Mouse (Mus musculus) cerebellum, adult 2 months (tissue): ENCODE measurements around the gene Map3k6. TPM values are rescaled to one million over a fixed set of nuclear protein-coding genes. Genes with fewer than 3 reads are reported as not detected.

ENCODE experiments used
- DNase-seq, 2 experiments: peaks; one replicate each; pipeline ENCODE4 v3.0.0; 2021
- H3K27ac ChIP-seq: fragments of 200-500 bp; 2 replicates; pipeline ENCODE4 v1.5.1; 2012; ENCODE audit warnings: low read length, control low read depth, inconsistent platforms; ENCODE audit not compliant: insufficient read depth
- H3K27me3 ChIP-seq: fragments of 200-500 bp; 2 replicates; pipeline ENCODE4 v1.6.1; 2012; ENCODE audit warnings: inconsistent platforms, mild to moderate bottlenecking, low read length, moderate library complexity; ENCODE audit not compliant: control insufficient read depth, insufficient read depth
- H3K4me1 ChIP-seq: fragments of 200-500 bp; 2 replicates; pipeline ENCODE4 v1.6.1; 2011; ENCODE audit warnings: low read length; ENCODE audit not compliant: control insufficient read depth, insufficient read depth
- H3K4me3 ChIP-seq: fragments of 200-500 bp; replicated peaks from 2 replicates; pipeline ENCODE3; 2011; ENCODE audit warnings: mild to moderate bottlenecking, low read depth, low read length, control low read depth; ENCODE audit not compliant: insufficient read depth
- CTCF ChIP-seq: fragments of 200-500 bp; IDR thresholded peaks from 2 replicates; pipeline ENCODE4 v1.5.1; 2011; ENCODE audit warnings: low read depth, mild to moderate bottlenecking, control low read depth, low read length, moderate library complexity, borderline replicate concordance; ENCODE audit not compliant: insufficient read depth
- POLR2A ChIP-seq: fragments of 200-500 bp; IDR thresholded peaks from 2 replicates; pipeline ENCODE4 v1.6.1; 2011; ENCODE audit warnings: low read length, control low read depth, borderline replicate concordance; ENCODE audit not compliant: insufficient read depth
- WGBS: fragments of 180-500 bp; shearing (Covaris S2); methylation state at CpG from one replicate; pipeline ENCODE4 v1.1.7; 2018; 5-methylcytosine and 5-hydroxymethylcytosine counted together
- polyA plus RNA-seq: library from polyadenylated mRNA; depleted of rRNA; stranded (reverse); fragments of >200 nt; gene quantifications from 2 replicates; pipeline ENCODE4 v1.2.3, GENCODE M21; 2012

Map3k6 gene
- polyA plus RNA-seq, 1 experiment, result 4.0 TPM

GRCm38 (mm10) chr4:133218745-133219144, 21.9 kb upstream of the Map3k6 start:
- H3K27ac ChIP-seq, result no peak overlapping the region
- no peak overlapping the region for H3K4me3 ChIP-seq
- 94% methylated on average over 3 of the region's 3 CpGs for WGBS
- TF ChIP-seq CTCF, result no peak
- H3K4me1 ChIP-seq, result 0 out of 2 replicates have a peak, but pooled peaks cover under 1% of the 10 kb centered on the region
- no peak for DNase-seq
- no peaks in the 10 kb centered on the region for H3K27me3 ChIP-seq

GRCm38 (mm10) chr4:133220656-133221055, 20.0 kb upstream of the Map3k6 start:
- no peaks in the 10 kb centered on the region for H3K4me1 ChIP-seq
- 10% methylated on average over 25 of the region's 25 CpGs for WGBS
- no peak overlapping the region for H3K27ac ChIP-seq
- H3K27me3 ChIP-seq, result no peaks in the 10 kb centered on the region
- H3K4me3 ChIP-seq, result no peak overlapping the region
- no peak for TF ChIP-seq POLR2A
- no peak for TF ChIP-seq CTCF
- no peak for DNase-seq

- WGBS, result 93% methylated on average over 8 of the region's 8 CpGs
- H3K4me3 ChIP-seq, result no peak overlapping the region
- no peaks in the 10 kb centered on the region for H3K27me3 ChIP-seq
Measured at GRCm38 (mm10) chr4:133221701-133222100, 18.9 kb upstream of the Map3k6 start.

GRCm38 (mm10) chr4:133223875-133224274, 16.7 kb upstream of the Map3k6 start:
- H3K4me1 ChIP-seq, result no peaks in the 10 kb centered on the region; the same call in 1 of the 2 replicates
- TF ChIP-seq POLR2A (no peak), CTCF (no peak)
- no peaks in the 10 kb centered on the region for H3K27me3 ChIP-seq
- H3K4me3 ChIP-seq, result no peak overlapping the region
- H3K27ac ChIP-seq, result no peak overlapping the region
- WGBS, result 72% methylated on average over 5 of the region's 5 CpGs
- DNase-seq, result no peak

More at GRCm38 (mm10) chr4:133221701-133222100, 18.9 kb upstream of the Map3k6 start:
- H3K27ac ChIP-seq, result no peak overlapping the region
- no peak for TF ChIP-seq CTCF
- TF ChIP-seq POLR2A, result no peak
- DNase-seq, result no peak
- H3K4me1 ChIP-seq, result no peaks in the 10 kb centered on the region; the same call in 1 of the 2 replicates

GRCm38 (mm10) chr4:133226073-133226472, 14.5 kb upstream of the Map3k6 start:
- no peak overlapping the region for H3K27ac ChIP-seq
- H3K4me1 ChIP-seq, result no peaks in the 10 kb centered on the region; the same call in 1 of the 2 replicates
- 37% methylated on average over 10 of the region's 10 CpGs for WGBS
- TF ChIP-seq CTCF (no peak), POLR2A (no peak)
- H3K27me3 ChIP-seq, result no peaks in the 10 kb centered on the region
- DNase-seq, result no peak
- H3K4me3 ChIP-seq, result no peak overlapping the region

GRCm38 (mm10) chr4:133227636-133228035, 13.0 kb upstream of the Map3k6 start:
- Histone ChIP-seq H3K4me1 (no peaks in the 10 kb centered on the region; the same call in 1 of the 2 replicates), H3K4me3 (no peak overlapping the region), H3K27me3 (no peaks in the 10 kb centered on the region), H3K27ac (no peak overlapping the region)
- DNase-seq, result no peak
- WGBS, result 22% methylated on average over 8 of the region's 8 CpGs
- TF ChIP-seq CTCF (no peak), POLR2A (no peak)

GRCm38 (mm10) chr4:133229582-133229981, 11.0 kb upstream of the Map3k6 start:
- Histone ChIP-seq H3K27me3 (no peaks in the 10 kb centered on the region), H3K4me1 (no peaks in the 10 kb centered on the region; the same call in 1 of the 2 replicates), H3K4me3 (no peak overlapping the region), H3K27ac (no peak overlapping the region)
- 61% methylated on average over 8 of the region's 8 CpGs for WGBS
- DNase-seq, result no peak
- no peak for TF ChIP-seq POLR2A
- TF ChIP-seq CTCF, result no peak

GRCm38 (mm10) chr4:133233285-133233976, 7.2 kb upstream of the Map3k6 start:
- 36% methylated on average over 10 of the region's 10 CpGs for WGBS
- Histone ChIP-seq H3K4me3 (no peak overlapping the region), H3K27me3 (no peaks in the 10 kb centered on the region), H3K27ac (no peak overlapping the region), H3K4me1 (no peaks in the 10 kb centered on the region)
- peak in 1 of 2 experiments; percentile 40 for DNase-seq
- no peak for TF ChIP-seq POLR2A
- TF ChIP-seq CTCF, result peak; percentile 51
